Mouse (Mus musculus) stomach, postnatal 0 days (tissue): ENCODE data around the gene Rundc1.

Experiments
- CTCF ChIP-seq: IDR thresholded peaks from 2 replicates; pipeline ENCODE4 v1.5.1; 2016; ENCODE audit warnings: antibody characterized with exemption, low read depth, mild to moderate bottlenecking, moderate library complexity
- EP300 ChIP-seq: optimal IDR thresholded peaks from 2 replicates; pipeline ENCODE3; 2016; ENCODE audit warnings: antibody characterized with exemption

- TF ChIP-seq CTCF (peak; percentile 43), EP300 (no peak)
These were observed 9.6 kb upstream of the Rundc1 start for GRCm38 (mm10) chr11:101415306-101415705.
